Comparison of ENCODE assay signal across 30 mouse cellular contexts in genomic region chr2:165389299-165389952, GRCm38 (mm10). TPM values are rescaled to one million over a fixed set of nuclear protein-coding genes. Genes with fewer than 3 reads are reported as not detected.
A peak's percentile ranks its signal among the peaks of the same experiment; 100 is the strongest.
DNase-seq lines count a peak whose midpoint lies in the region; ATAC-seq lines count a peak whose summit lies in the region.
"Had no signal": no experiment of that assay in that cellular context is flagged by ENCODE, and none has a peak within 500 bp of the region (broad histone marks: within the 10 kb centered on the region; RNA-seq: fewer than 3 reads in every experiment).

No protein-coding gene starts in this region.

- H3K4me3 ChIP-seq in liver, embryonic 12.5 days, result no peak overlapping the region
- H3K4me3 ChIP-seq in liver, embryonic 11.5 days (ENCODE audit: low read depth, low read length), result no peak overlapping the region
- no peak overlapping the region for H3K4me3 ChIP-seq in liver, embryonic 15.5 days (replicated peaks)
- H3K4me3 ChIP-seq: embryonic facial prominence, embryonic 12.5 days; embryonic facial prominence, embryonic 15.5 days; gastrocnemius, adult 2 months; heart, embryonic 12.5 days; heart, embryonic 15.5 days; hindbrain, embryonic 10.5 days; hindbrain, embryonic 13.5 days had no signal

- no peak overlapping the region for H3K4me2 ChIP-seq in liver, embryonic 12.5 days
- no peak overlapping the region for H3K4me2 ChIP-seq in liver, embryonic 11.5 days
- H3K4me2 ChIP-seq in liver, embryonic 15.5 days, result no peak overlapping the region
- H3K4me2 ChIP-seq: embryonic facial prominence, embryonic 12.5 days; embryonic facial prominence, embryonic 15.5 days; heart, embryonic 12.5 days; heart, embryonic 15.5 days had no signal

- no peaks in the 10 kb centered on the region for H3K4me1 ChIP-seq in liver, embryonic 12.5 days
- H3K4me1 ChIP-seq in liver, embryonic 11.5 days (replicated peaks; ENCODE audit: control insufficient read depth, insufficient read depth, low read length), result peaks cover 5% of the 10 kb centered on the region
- no peaks in the 10 kb centered on the region; the same call in 1 of the 2 replicates for H3K4me1 ChIP-seq in liver, embryonic 15.5 days (replicated peaks)

- H3K9ac ChIP-seq in liver, embryonic 12.5 days, result no peak overlapping the region
- H3K9ac ChIP-seq in liver, embryonic 11.5 days (ENCODE audit: low read depth, low read length), result no peak overlapping the region
- H3K9ac ChIP-seq in liver, embryonic 15.5 days, result no peak overlapping the region
- H3K9ac ChIP-seq: embryonic facial prominence, embryonic 12.5 days; embryonic facial prominence, embryonic 15.5 days; forebrain, postnatal 0 days; heart, embryonic 12.5 days; heart, embryonic 15.5 days; hindbrain, embryonic 13.5 days had no signal

- ATAC-seq in liver, embryonic 12.5 days, result 0 out of 2 replicates have a peak, but pooled peaks have one; percentile 46
- no peak for ATAC-seq in liver, embryonic 11.5 days (replicated peaks; ENCODE audit: low FRiP score)
- ATAC-seq in liver, embryonic 15.5 days (ENCODE audit: insufficient read depth), result peak; percentile 50; the same call in 1 of the 2 replicates
- no peak for ATAC-seq in monocyte, adult 5-6 weeks (replicated peaks; ENCODE audit: insufficient number of reproducible peaks, low FRiP score, low TSS enrichment, poor library complexity, severe bottlenecking)
- ATAC-seq: CD4-positive, CD25-positive, alpha-beta regulatory T cell, adult 4 months; forebrain, embryonic 14.5 days; forebrain, postnatal 0 days; hindbrain, embryonic 16.5 days had no signal

- no peaks in the 10 kb centered on the region for H3K9me3 ChIP-seq in liver, embryonic 12.5 days (replicated peaks)
- H3K9me3 ChIP-seq in liver, embryonic 11.5 days (ENCODE audit: control insufficient read depth, low read length), result no peaks in the 10 kb centered on the region
- H3K9me3 ChIP-seq in liver, embryonic 15.5 days (replicated peaks), result no peaks in the 10 kb centered on the region
- H3K9me3 ChIP-seq: embryonic facial prominence, embryonic 12.5 days; embryonic facial prominence, embryonic 15.5 days; heart, embryonic 12.5 days; heart, embryonic 15.5 days; hindbrain, embryonic 13.5 days had no signal

- H3K27ac ChIP-seq in liver, embryonic 12.5 days, result no peak overlapping the region
- no peak overlapping the region for H3K27ac ChIP-seq in liver, embryonic 11.5 days (ENCODE audit: low read depth, low read length)
- H3K27ac ChIP-seq in liver, embryonic 15.5 days (replicated peaks), result peak overlapping the region; percentile 45
- H3K27ac ChIP-seq: embryonic facial prominence, embryonic 12.5 days; embryonic facial prominence, embryonic 15.5 days; gastrocnemius, adult 2 months; heart, embryonic 15.5 days; hindbrain, embryonic 10.5 days; hindbrain, embryonic 13.5 days had no signal

- peaks cover 18% of the 10 kb centered on the region for H3K36me3 ChIP-seq in liver, embryonic 12.5 days
- H3K36me3 ChIP-seq in liver, embryonic 11.5 days (ENCODE audit: control insufficient read depth, insufficient read depth, low read length), result peaks cover 6% of the 10 kb centered on the region
- 0 out of 2 replicates have a peak, but pooled peaks cover 3% of the 10 kb centered on the region for H3K36me3 ChIP-seq in liver, embryonic 15.5 days (replicated peaks)

- H3K27me3 ChIP-seq in liver, embryonic 12.5 days (replicated peaks), result peaks cover 14% of the 10 kb centered on the region
- H3K27me3 ChIP-seq in liver, embryonic 11.5 days (replicated peaks; ENCODE audit: control insufficient read depth, insufficient read depth, low read length), result no peaks in the 10 kb centered on the region
- peaks cover 10% of the 10 kb centered on the region for H3K27me3 ChIP-seq in liver, embryonic 15.5 days
- H3K27me3 ChIP-seq: embryonic facial prominence, embryonic 12.5 days; embryonic facial prominence, embryonic 15.5 days; heart, embryonic 15.5 days; hindbrain, embryonic 13.5 days had no signal

- no peak for DNase-seq in liver, embryonic 11.5 days (ENCODE audit: low spot score)
- DNase-seq in yolk sac, embryonic 10.5 days (ENCODE audit: low spot score), result peak; percentile 64
- DNase-seq in urinary bladder, postnatal 4 days (ENCODE audit: low spot score in 2 of 2), result no peak
- DNase-seq: adrenal gland, adult 2 months; adrenal gland, postnatal 14 days; cerebellum, adult 11 months; cerebellum, adult 2 months; cerebellum, adult 9-11 months; cerebellum, postnatal 25 days; forebrain, postnatal 0 days; gastrocnemius, adult 2 months; gastrocnemius, postnatal 36 days; heart, postnatal 10 days; heart, postnatal 36 days had no signal

- WGBS in liver, embryonic 12.5 days (ENCODE audit: insufficient replicate concordance), result 55% methylated on average over 6 of the region's 6 CpGs
- WGBS in liver, embryonic 11.5 days, result 66% methylated on average over 6 of the region's 6 CpGs
- 48% methylated on average over 6 of the region's 6 CpGs for WGBS in liver, embryonic 15.5 days (ENCODE audit: insufficient replicate concordance)

RNA-seq across cellular contexts. Expression of gene Zfp334, which starts 1.4 kb away (rescaled TPM):
- 2.5 and 2.7 TPM in 2 replicates for polyA plus RNA-seq in liver, embryonic 12.5 days (2016; fragmentation: Nextera tagmentation; extraction: Ambion mirVana)
- polyA plus RNA-seq in liver, embryonic 11.5 days (2014; fragmentation: Nextera tagmentation; extraction: Ambion mirVana), result 5.9 and 6.1 TPM in 2 replicates
- polyA plus RNA-seq in liver, embryonic 15.5 days (2015; fragmentation: Nextera tagmentation; extraction: Ambion mirVana), result 0.97 and 1.3 TPM in 2 replicates
- total RNA-seq in monocyte, adult 5-6 weeks (2017), result not detected in 3 replicates
- total RNA-seq: common myeloid progenitor, adult 5-6 weeks; granulocyte monocyte progenitor cell, adult 5-6 weeks; MEL had no signal
- polyA plus RNA-seq: CD4-positive, CD25-positive, alpha-beta regulatory T cell, adult 4 months had no signal

RNA-seq across cellular contexts. Expression of gene Ocstamp, which starts 10.8 kb away (rescaled TPM):
- polyA plus RNA-seq in liver, embryonic 12.5 days (2016; fragmentation: Nextera tagmentation; extraction: Ambion mirVana), result 1.5 and 1.8 TPM in 2 replicates
- polyA plus RNA-seq in liver, embryonic 11.5 days (2014; fragmentation: Nextera tagmentation; extraction: Ambion mirVana), result 2.2 and 2.5 TPM in 2 replicates
- 4.1 and 5.2 TPM in 2 replicates for polyA plus RNA-seq in liver, embryonic 15.5 days (2015; fragmentation: Nextera tagmentation; extraction: Ambion mirVana)
- total RNA-seq in monocyte, adult 5-6 weeks (2017), result 0.19 TPM in 1 of 3 replicates, not detected in the others
- total RNA-seq: common myeloid progenitor, adult 5-6 weeks; forebrain, postnatal 0 days; granulocyte monocyte progenitor cell, adult 5-6 weeks; heart, postnatal 10 days; heart, postnatal 36 days; MEL had no signal
- polyA plus RNA-seq: C2C12; CD4-positive, CD25-positive, alpha-beta regulatory T cell, adult 4 months; cerebellum, adult 2 months; forebrain, embryonic 14.5 days; forebrain, postnatal 0 days; hindbrain, embryonic 10.5 days had no signal

RNA-seq across cellular contexts. Expression of gene Zfp663, which starts 20.9 kb away (rescaled TPM):
- 0.14 TPM in 1 of 2 replicates, not detected in the other for polyA plus RNA-seq in liver, embryonic 12.5 days (2016; fragmentation: Nextera tagmentation; extraction: Ambion mirVana)
- 0.07 and 0.29 TPM in 2 replicates for polyA plus RNA-seq in liver, embryonic 11.5 days (2014; fragmentation: Nextera tagmentation; extraction: Ambion mirVana)
- polyA plus RNA-seq in liver, embryonic 15.5 days (2015; fragmentation: Nextera tagmentation; extraction: Ambion mirVana), result 0.06 TPM in 1 of 2 replicates, not detected in the other
- total RNA-seq in monocyte, adult 5-6 weeks (2017), result not detected in 3 replicates
- total RNA-seq: adrenal gland, adult 2 months; adrenal gland, postnatal 14 days; common myeloid progenitor, adult 5-6 weeks; gastrocnemius, adult 2 months; gastrocnemius, postnatal 36 days; granulocyte monocyte progenitor cell, adult 5-6 weeks; heart, postnatal 10 days; heart, postnatal 36 days; MEL had no signal
- polyA plus RNA-seq: adrenal gland, adult 2 months; C2C12; CD4-positive, CD25-positive, alpha-beta regulatory T cell, adult 4 months; cerebellum, adult 2 months; heart, embryonic 12.5 days had no signal

Comparison
In these comparisons a context has a peak if more than half of its experiments do, and no peak if none do; other contexts are left out.
1. ATAC-seq: peak in liver, embryonic 12.5 days (single experiment) and liver, embryonic 15.5 days (single experiment); none in liver, embryonic 11.5 days (single experiment) and monocyte, adult 5-6 weeks (single experiment).